Mouse (Mus musculus): Measurements from ENCODE around the gene Zfp683.

Gene Zfp683

DNA sequence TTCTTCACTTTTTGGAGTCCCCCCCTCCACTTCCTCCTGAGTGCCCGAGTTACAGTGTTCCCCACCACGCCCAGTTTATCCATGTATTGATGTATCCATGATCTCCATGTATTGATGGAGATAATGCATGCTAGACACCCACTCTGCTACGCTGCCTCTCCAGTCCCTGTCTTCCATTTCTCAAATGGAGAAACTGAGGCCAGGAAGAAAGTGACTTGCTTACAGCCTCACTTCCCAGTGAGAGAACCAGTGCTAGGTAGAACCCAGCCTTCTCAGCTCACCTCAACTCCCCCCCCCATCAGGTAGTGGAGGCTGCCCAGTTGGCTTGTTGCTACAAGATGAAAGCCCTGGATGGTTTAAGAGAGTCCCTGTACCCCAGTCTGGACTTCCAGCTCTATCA is at the start of gene Zfp683:
Gene Zfp683, plus strand, starts transcription at position 301 of the 400 bp plus-strand sequence.
- DNase-seq (ENCODE audit: low spot score in 2 of 2), result no peak

DNA sequence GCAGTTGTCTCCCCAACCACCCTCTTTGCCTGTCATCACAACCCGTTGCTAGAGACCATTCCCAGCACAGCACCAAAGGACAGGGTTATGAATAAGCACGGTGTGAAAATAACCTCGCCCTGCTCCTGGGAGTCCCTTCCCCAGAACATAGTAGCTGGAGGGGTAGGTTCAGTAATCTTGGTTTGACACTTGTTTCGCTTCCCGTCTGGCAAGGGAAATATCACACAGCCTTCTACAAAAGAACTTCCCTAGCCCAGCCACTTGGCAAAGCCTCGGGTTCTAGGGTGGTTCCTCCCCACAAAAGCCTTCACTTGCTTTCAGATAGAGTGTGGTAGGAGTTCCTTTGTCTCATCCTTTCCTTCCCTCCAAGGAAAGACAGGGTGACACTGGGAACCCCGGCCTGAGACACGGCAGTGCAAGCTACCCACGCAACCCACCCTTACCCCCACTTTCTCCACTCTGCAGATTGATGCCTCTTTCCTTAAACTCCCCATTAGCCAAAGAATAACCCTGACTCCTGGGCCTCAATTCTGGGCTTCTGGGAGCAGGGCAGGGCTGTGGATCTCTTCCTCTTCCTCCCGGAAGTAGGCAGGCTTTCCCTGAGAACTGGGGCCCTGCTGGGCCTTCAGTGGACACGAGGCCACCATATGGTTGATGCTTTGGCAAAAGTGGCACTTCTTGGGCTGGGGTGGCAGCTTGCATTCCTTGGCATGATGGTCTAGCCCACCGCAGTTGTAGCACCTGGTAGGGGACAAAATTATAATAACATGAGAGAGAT is 47.9 kb upstream of the Zfp683 start:
- no peak for DNase-seq (ENCODE audit: low spot score in 2 of 2)

DNA sequence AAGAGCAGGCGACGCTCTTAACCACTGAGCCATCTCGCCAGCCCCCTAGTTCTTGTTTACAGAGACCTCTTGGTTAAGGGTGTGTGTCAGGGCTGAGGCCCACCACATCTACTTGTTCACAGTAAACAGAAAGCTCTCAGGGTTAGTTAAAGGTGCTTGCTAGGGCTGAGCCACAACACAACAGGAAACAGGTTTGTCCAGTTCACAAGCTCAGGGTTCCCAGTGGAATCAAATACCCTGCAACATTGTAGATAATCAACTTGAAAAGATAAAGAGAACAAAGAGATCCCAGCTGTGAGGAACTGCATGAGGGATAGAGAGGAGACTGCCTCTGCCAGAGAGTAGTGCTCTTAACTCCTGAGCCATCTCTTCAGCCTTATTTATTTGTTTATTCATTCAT is 46.8 kb upstream of the Zfp683 start:
- no peak for DNase-seq (ENCODE audit: low spot score in 2 of 2)

DNA sequence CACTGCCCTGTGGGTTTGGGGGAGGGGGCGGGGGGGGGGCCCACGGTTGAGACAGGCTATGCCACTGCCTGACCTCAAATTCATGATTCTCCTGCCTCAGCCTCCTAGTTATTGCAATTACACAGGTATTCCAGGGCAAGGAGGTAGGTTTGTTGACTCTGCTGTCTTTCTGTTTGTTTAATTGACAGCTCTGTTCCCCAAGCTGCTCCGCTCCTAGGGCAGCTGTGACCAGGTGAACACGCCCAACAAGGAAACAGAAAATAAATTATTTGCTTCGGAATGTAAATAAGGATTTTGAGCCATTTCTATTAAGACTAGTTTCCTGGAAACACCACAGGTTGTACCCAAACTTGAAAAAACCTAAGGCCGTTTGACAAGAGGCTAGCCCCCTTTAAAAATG is 43.9 kb upstream of the Zfp683 start:
- DNase-seq (ENCODE audit: low spot score in 2 of 2), result no peak

DNA sequence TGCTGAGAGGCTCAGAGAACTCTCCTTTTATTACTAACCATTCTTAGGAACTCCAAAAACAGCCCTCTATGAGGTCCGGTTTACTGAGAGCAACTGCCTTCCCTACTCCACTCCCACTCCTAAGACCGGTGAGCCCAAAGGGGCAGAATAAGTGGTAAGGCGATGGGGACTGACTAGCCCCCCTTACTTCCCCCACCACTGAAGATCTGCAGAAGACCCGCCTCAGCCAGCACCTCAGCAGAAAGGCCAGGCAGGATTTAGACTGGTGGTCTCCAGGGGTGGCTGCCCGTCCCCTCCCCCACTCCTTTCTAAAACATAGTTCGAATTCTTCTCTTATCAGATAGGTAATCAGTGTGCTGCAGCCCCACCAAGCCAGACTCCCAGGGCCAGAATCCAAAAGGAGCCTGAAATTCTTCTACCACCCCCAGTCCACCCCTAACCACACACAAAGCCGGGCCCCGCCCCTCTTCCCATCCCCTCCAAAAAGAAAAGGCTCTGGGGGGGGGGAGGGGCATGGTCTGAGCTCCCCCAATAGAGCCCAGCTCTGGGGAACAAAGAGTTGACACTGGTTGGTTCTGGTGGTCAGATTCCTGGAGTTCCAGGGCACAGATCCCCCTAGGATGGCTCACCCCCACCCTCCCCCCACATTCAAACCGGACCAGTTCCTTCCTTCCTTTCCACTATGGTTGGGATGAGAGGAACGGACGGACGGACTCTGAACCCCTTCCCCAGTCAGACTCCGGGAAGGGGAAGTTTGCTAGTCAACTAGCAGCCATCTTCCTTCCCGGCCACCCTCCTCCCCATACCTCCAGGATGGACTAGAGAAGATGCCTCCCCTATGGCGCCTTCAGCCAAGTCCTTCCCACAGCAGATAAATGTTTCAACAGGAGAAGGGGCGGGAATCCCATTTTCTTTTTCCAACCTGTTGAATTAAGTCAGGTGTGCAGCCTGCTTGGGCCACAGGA is 41.9 kb upstream of the Zfp683 start:
- no peak for DNase-seq (ENCODE audit: low spot score in 2 of 2)

DNA sequence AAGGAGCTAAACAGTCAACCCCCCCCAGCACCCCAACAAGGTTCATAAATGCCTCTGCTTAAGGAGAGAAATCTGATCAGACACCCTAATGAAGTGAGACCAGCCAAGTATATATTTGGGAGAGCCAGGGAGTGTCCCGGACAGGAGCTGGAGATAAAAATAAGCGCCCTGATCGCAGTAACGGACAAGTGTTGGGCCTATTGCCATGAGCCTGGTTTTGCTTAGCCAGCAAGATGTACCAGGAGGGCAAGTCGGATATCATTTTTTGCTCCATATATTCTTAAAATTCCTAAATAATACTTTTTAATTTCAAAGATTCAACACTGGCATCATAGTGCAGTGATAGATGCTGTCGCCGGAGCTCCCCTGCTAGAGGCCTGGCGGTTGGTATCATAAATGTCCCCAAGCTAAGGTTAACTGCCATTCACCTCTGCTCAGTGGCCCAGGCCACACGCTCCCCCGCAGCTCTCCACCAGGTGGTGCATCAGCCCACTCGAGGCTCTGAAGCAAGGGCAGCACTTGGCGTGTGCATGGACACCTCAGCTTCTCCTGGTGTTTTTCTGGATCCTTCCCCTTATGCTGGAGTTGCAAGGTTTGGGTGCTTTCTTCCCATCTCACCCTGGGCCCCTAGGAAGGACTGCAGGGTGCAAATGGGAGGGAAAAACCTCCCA is 40.6 kb upstream of the Zfp683 start:
- DNase-seq (ENCODE audit: low spot score in 2 of 2), result no peak

DNA sequence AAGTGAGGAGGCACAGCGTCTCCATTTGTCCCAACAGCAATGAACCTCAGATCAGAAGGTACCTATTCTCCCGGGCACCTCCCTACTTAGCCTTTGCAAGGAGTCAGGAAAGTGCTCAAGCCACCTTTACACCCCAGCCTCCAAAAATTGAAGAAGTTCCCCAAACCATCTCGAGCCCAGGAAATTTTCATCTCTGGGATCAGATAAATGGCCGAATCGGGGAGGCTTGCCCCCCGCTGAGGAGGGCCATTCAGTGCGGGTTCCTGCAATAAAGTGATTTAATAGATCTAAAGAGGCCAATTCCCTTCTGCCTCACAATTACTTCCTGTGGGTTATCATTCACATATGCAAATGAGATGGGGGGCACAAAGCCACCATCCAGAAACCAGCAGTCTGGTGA is 37.4 kb upstream of the Zfp683 start:
- no peak for DNase-seq (ENCODE audit: low spot score in 2 of 2)

DNA sequence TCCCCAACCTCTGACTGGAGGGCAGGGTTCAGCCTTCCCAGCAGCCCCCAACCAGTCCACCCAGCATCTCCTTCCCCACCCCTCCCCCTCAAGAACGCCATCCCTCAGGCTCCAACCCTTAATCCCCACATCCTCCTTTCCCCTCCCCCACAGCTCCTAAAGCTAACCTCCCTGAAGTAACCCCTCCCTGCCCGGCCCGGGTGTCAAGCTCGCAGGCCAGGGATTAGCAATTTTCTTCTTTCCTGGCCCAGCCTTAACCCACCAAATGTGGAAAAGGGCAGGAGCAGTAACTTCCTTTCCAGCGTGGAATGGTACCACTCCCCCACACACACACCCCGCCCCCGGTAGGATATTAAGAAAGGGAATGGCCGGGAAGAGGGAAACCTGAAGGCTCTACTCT is 36.9 kb upstream of the Zfp683 start:
- DNase-seq (ENCODE audit: low spot score in 2 of 2), result no peak

DNA sequence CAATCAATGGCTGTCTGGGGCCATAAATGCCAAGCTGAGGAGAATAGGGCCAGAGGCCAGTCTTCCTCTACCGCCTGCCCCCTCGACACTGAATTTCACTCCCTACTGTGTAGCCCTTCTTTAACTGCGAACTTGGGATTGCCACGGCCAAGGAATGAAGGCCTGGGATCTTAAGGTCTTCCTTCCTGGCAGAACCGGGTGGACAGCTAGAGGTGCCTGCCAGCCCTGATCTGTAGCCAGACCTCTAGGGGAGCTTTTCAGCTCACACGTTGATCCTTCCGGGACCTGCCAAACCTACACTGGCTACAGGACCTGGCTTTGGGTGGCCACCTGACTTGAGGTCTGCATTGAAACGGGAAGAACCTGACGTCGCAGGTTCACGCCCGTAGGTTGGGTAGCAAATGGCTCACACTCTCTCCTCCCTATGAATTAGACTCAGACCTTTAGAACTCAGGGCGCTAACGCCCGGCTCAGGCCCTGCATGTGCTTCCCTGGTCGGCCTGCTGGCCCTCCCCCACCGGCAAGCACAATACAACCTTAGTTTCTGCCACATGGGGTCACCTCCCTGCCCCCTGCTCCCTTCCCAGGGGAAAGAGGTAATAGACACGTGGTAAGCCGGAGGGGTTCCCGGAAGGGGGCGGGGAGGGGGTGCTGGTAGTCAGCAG is 36.3 kb upstream of the Zfp683 start:
- no peak for DNase-seq (ENCODE audit: low spot score in 2 of 2)

DNA sequence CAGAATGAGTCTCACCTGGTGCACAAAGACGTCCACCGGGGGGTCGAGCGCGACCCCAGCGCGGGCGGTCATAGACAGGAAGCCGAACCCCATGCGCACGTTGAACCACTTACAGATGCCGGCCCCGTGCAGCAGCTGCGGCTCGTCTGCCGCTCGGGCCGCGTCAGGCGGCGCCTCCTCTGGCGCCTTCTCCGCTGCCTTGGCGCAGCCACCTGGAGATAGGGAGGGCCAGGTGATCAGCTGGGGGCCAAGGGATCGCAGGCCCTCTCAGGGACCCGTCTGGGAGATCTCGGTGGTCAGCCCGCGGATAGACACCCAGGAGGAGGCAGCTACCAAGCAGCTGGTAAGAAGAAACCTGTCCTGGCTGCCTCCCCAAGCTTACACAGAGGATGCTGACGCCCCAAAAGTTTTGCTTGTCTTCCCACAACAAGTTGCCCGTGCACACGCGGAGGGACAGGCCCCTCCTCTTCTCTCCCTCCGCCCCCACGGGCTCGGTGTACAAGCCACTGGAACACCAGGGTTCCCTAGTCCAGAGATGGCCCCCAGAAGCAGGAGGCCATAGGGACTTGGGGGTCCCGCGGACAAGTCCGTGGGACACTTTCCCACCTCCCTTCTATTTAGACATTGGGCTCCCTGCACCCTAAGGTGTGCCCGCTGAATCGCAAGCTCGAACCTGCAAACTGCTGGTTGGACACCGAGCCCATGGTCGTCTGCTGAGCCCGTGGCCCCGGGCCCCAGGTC is 35.4 kb upstream of the Zfp683 start:
- no peak for DNase-seq (ENCODE audit: low spot score in 2 of 2)

DNA sequence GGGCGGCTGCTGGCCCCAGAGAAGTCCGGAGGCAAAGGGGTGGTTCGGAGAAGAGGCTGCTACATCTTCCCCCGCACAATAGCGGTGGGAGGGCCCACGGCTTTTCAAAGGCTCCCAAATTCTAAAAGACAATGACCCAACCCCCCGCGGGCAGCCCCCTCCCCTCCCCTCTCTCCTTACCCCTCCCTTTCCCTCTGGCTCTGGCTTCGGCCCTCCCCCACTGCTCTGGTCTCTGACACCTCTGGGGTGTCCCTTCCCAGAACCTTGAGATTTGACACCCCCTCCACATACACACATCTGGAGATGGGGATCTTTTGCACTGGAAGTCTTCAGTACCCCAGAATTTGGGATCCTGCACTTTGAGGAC is 34.9 kb upstream of the Zfp683 start, which contains the start of gene Lin28a:
Gene Lin28a, minus strand, starts transcription at position 63 of the 367 bp plus-strand sequence.
- no peak for DNase-seq (ENCODE audit: low spot score in 2 of 2)

DNA sequence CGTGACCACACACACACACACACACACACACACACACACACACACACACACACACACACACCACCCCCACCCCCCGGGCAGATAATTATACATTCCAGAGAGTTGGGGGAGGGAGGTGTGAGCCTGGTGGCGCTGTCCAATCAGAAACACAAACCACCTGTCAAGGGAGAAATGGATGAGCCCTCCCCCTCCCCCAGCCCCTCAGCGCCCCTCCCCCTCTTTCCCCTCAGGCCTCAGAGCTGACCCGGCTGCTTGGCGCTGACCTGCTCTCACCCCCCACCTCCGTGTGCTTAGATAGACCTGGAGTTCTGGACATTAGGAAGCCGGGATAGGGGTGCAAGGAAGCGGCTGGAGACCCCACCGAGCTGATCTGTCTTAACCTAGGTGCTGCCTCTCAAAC is 34.4 kb upstream of the Zfp683 start:
- DNase-seq (ENCODE audit: low spot score in 2 of 2), result no peak

DNA sequence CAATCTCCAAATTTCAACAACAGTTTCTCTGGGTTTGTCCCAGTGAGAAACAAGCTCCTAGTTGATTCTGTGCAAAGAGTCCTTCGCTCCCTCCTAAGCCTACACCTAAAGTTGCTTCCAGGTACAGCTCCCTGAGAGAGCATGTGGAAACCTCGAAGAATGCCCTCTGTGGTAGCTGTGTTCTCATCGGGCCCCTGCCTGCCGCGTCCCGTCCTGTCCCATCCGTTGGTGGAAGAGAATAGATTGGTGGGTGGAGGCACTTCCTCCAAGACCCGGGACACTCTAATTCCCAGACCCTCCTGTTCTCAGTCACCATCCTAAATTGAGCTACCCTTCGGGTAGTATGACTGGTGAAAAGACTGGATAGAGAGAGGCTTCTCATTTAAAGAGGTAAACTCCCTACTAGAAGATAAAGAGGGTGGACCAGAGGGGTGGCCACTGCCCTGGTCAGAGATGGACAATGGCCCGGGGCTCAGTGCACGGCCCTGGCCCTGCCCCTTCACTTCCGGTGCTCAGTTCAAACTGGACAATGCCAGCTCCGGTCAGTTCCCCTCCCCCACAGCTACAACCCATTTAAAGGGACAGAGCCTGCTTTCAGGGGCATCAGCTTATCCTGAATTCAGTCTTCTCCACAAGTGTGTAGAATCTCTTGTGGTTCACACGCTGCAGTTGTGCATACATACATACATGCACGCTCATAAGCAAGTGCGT is 33.8 kb upstream of the Zfp683 start:
- DNase-seq (ENCODE audit: low spot score in 2 of 2), result peak in 1 of 2 experiments; percentile 42

DNA sequence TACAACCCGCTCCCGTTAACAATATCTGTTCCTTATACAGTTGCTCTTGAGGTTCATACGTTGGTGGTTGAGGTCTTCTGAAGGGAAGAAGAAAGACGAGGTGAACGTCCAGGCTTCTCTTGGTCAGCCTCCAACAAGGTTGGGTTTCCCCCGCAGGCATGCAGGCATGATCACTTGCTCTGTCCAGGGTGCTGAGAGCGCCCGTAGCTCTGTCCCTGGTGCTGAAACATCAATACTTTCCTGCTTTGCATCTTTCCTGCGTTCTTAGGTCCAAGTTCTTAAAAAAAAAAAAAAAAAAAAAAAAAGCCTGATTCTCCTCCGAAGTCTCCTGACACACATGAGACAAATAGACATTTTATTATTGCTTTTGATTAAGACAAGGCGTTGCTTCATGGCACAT is 33.0 kb upstream of the Zfp683 start:
- DNase-seq (ENCODE audit: low spot score in 2 of 2), result peak in 1 of 2 experiments; percentile 43

DNA sequence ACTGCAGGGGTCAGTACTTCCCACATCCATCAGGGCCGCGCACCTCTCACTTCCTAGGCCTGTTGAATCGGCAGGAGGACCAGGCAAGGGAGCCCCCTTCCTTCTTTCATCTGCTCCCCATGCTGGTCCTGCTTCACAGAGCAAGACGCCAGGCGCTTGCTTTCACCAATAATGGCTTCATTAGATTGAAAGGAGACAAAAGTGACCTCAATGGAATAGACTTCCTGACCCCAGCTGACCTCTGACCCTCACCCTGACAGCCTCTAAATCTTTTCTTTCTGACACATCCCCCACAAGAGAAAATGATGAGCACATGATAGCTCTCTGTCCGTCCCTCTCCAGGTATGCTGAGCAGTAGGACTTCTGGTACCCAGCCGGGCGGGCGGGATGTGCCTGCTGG is 27.8 kb upstream of the Zfp683 start:
- no peak for DNase-seq (ENCODE audit: low spot score in 2 of 2)

DNA sequence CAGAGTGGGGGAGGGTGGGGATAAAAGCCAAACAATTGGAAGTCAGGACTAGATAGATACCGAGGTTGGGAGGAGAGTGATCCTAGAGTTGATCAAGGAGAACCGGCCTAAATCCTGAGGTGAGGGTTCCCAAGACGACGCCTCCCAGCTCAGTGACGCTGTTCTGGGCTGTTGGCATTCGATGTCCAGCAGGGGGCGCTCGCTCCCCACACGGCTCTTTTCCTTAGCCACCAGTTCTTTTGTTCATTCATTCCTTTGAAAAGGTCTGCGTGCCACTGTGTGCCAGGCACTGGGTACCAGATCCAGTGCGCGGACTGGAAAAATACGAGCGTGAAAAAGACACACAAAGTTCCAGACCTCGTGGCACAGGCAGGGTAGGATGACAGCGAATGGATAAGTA is 17.7 kb upstream of the Zfp683 start:
- DNase-seq (ENCODE audit: low spot score in 2 of 2), result peak; percentile 66 to 81

DNA sequence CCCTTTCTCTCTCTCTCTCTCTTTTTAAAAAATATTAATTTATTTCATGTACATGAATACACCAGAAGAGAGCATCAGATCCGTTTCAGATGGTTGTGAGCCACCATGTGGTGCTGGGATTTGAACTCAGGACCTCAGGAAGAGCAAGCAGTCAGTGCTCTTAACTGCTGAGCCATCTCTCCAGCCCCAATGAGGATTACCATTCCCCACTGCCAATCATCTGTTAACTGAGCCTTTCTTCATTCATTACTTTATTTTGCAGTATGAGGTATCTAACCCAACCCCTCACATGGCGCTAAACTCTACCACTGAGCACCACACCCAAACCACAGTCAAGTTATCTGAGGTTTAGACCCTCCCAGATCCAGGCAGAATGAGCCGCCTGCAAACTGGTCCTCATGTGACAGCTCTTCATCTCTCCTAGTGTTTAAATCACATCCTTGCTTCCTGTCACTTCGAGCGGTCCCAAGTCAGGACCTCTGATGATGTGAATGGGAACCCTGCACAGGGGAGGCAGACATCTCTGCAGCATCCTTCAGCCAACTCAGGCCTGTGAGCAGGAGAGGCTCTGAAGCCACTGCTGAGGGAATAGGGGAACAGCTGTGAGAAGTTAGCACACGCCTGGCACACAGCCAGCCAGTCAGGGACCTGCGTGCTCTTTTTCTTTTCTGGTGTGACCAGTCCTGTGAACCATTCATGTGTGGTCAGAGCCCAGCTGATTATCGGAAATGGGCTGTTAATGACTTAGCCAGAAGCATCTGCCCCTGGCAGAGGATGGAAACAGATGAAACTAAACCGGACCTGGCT is 12.1 kb upstream of the Zfp683 start:
- DNase-seq (ENCODE audit: low spot score in 2 of 2), result no peak

DNA sequence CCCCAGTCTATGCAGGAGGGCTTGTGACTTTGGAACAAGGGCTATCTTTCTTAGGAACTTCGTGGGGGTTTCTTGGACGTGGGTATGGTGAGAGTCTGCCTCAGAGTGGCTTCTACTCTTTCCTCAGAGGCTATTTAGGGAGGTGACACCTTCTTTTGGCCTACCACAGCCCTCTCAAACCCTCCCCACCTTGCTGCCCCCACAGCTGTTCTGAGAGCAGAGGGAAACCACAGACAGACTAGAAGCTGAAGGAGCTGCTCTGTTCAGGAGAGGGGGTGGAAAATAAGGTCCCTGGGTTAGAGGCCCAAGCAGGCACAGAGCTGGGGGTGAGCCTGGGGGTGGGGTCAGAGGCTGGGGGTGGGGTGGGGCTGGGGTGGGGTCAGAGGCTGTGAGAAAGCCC is 10.6 kb upstream of the Zfp683 start:
- no peak for DNase-seq (ENCODE audit: low spot score in 2 of 2)

DNA sequence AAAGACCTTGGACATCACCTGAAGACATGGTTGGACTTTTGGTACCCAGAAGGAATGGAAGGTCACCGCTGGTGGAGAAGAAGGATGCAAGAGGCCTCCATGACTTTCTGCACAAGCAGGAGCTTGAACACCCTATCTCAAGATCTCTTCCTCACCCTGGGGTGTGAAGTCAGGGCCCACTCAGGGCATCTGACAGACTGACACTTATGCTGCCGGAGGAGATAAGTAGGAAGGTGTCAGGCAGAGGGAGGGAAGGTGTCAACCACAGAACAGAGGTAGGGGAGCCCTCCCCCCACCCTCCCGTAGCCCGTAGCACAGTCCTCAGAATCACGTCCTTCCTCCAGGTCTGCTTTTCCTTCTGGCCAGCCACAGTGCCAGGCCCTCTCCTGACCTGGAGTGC is 6.0 kb upstream of the Zfp683 start:
- no peak for DNase-seq (ENCODE audit: low spot score in 2 of 2)

DNA sequence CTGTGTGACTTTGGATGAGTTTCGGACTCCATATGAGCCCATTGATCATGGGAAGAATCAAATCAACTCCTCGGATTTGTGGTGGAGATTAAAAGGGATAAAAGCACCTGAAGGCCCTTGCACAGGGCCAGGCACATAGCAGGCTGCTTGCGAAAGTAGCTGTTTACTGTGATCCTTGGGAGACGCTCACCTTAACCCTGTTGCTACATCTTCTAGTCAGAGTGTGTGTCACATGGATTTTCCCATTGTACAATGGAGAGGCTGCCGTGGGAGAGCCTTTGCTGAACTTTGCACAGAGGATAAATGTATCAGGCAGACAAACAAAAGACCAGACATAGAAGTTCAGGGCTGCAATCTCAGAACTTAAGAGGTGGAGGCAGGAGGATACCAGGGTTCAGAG is 1.7 kb upstream of the Zfp683 start:
- DNase-seq (ENCODE audit: low spot score in 2 of 2), result no peak

All from cerebellum, postnatal 4 days (tissue).